Comparison of ENCODE assay signal across 9 mouse cellular contexts in genomic region chr1:39650435-39651240, GRCm38 (mm10). TPM values are rescaled to one million over a fixed set of nuclear protein-coding genes. Genes with fewer than 3 reads are reported as not detected.
DNase-seq lines count a peak whose midpoint lies in the region; ATAC-seq and TF ChIP-seq lines count a peak whose summit lies in the region.
"Had no signal": no experiment of that assay in that cellular context is flagged by ENCODE, and none has a peak within 500 bp of the region (broad histone marks: within the 10 kb centered on the region; RNA-seq: fewer than 3 reads in every experiment).

No protein-coding gene starts in this region.

- intact Hi-C loops in heart, postnatal 14 days (cut with DNase I), result loop anchor here (2.0 kb wide), 1 partner anchor 36 kb away; no protein-coding TSS in a partner anchor

- no peak overlapping the region for H3K27ac ChIP-seq in forebrain, embryonic 16.5 days (ENCODE audit: low read length)
- no peak overlapping the region for H3K27ac ChIP-seq in liver, embryonic 12.5 days

- peak; percentile 85 for TF ChIP-seq CTCF in C2C12 (IDR thresholded peaks at IDR 0.05; ENCODE audit: control insufficient read depth, insufficient read depth, insufficient read length)

- WGBS in forebrain, embryonic 16.5 days, result under 1% methylated on average over 73 of the region's 73 CpGs
- WGBS in liver, embryonic 12.5 days (ENCODE audit: insufficient replicate concordance), result 2% methylated on average over 71 of the region's 73 CpGs

- no peaks in the 10 kb centered on the region for H3K9me3 ChIP-seq in forebrain, embryonic 16.5 days (ENCODE audit: control insufficient read depth, low read length)
- H3K9me3 ChIP-seq in liver, embryonic 12.5 days (replicated peaks), result no peaks in the 10 kb centered on the region
- H3K9me3 ChIP-seq: G1E had no signal

- ATAC-seq in forebrain, embryonic 16.5 days, result peak; percentile 71
- 0 out of 2 replicates have a peak, but pooled peaks have one; percentile 32 for ATAC-seq in liver, embryonic 12.5 days
- peak; percentile 74 for ATAC-seq in monocyte, adult 5-6 weeks (replicated peaks; ENCODE audit: insufficient number of reproducible peaks, low FRiP score, low TSS enrichment, poor library complexity, severe bottlenecking)

- no peaks in the 10 kb centered on the region for H3K36me3 ChIP-seq in C2C12 (ENCODE audit: control insufficient read depth, insufficient read depth)
- no peaks in the 10 kb centered on the region for H3K36me3 ChIP-seq in forebrain, embryonic 16.5 days (ENCODE audit: control insufficient read depth, insufficient read depth)
- no peaks in the 10 kb centered on the region for H3K36me3 ChIP-seq in liver, embryonic 12.5 days
- H3K36me3 ChIP-seq: G1E had no signal

- peak overlapping the region; percentile 71 for H3K9ac ChIP-seq in forebrain, embryonic 16.5 days (replicated peaks; ENCODE audit: low read depth, low read length)
- H3K9ac ChIP-seq in liver, embryonic 12.5 days, result no peak overlapping the region

- H3K79me3 ChIP-seq in C2C12 (ENCODE audit: low read depth), result no peaks in the 10 kb centered on the region

- DNase-seq in cerebellum, adult 11-12 months, result peak; percentile 44
- peak; percentile 64 to 74 for DNase-seq in heart, postnatal 14 days
- DNase-seq in kidney, postnatal 36 days, result peak; percentile 38 to 80
- peak; percentile 44 to 73 for DNase-seq in spleen, postnatal 4 days (ENCODE audit: low spot score in 2 of 2)

- peak overlapping the region; percentile 46 for H3ac ChIP-seq in C2C12 (ENCODE audit: control insufficient read depth, insufficient read length, low read depth)

- H3K27me3 ChIP-seq in C2C12 (ENCODE audit: control insufficient read depth, insufficient read depth, insufficient read length), result peaks cover 30% of the 10 kb centered on the region
- H3K27me3 ChIP-seq in forebrain, embryonic 16.5 days (replicated peaks; ENCODE audit: control insufficient read depth, insufficient read depth, low read length), result peaks cover 17% of the 10 kb centered on the region
- H3K27me3 ChIP-seq in liver, embryonic 12.5 days (replicated peaks), result peaks cover 71% of the 10 kb centered on the region

- H3K4me3 ChIP-seq in C2C12 (ENCODE audit: insufficient read depth, poor library complexity, severe bottlenecking), result no peak overlapping the region
- peak overlapping the region; percentile 66 for H3K4me3 ChIP-seq in forebrain, embryonic 16.5 days (replicated peaks; ENCODE audit: low read length)
- H3K4me3 ChIP-seq in liver, embryonic 12.5 days, result peak overlapping the region; percentile 47

- H3K79me2 ChIP-seq in C2C12 (ENCODE audit: control insufficient read depth, insufficient read depth), result no peaks in the 10 kb centered on the region

- H3K4me1 ChIP-seq in forebrain, embryonic 16.5 days (replicated peaks; ENCODE audit: control insufficient read depth, insufficient read depth, low read length), result peaks cover 21% of the 10 kb centered on the region
- H3K4me1 ChIP-seq in liver, embryonic 12.5 days, result peaks cover 13% of the 10 kb centered on the region; the same call in 1 of the 2 replicates

- H3K4me2 ChIP-seq in forebrain, embryonic 16.5 days (ENCODE audit: low read length), result peak overlapping the region; percentile 100
- H3K4me2 ChIP-seq in liver, embryonic 12.5 days, result peak overlapping the region; percentile 74

TF ChIP-seq in C2C12, 6 proteins besides CTCF, POLR2A, EP300 and RAD21:
- no peak for TF ChIP-seq USF1 (IDR thresholded peaks at IDR 0.05; ENCODE audit: low read depth)
- no peak for TF ChIP-seq CEBPB (IDR thresholded peaks at IDR 0.05; ENCODE audit: low read depth)
- no peak for TF ChIP-seq MAX (IDR thresholded peaks at IDR 0.05)
- TF ChIP-seq MYOG (IDR thresholded peaks at IDR 0.05; ENCODE audit: control insufficient read depth, extremely low read depth, insufficient read length), result no peak
- TF ChIP-seq FOSL1 (IDR thresholded peaks at IDR 0.05; ENCODE audit: insufficient read depth, low read length, poor library complexity, severe bottlenecking), result no peak
- no peak for TF ChIP-seq MYOD1 (IDR thresholded peaks at IDR 0.05; ENCODE audit: control insufficient read depth, insufficient read length, low read depth)
TF ChIP-seq in C2C12: peak in this region for 0.

RNA-seq across cellular contexts. Expression of gene Creg2, which starts 0.6 kb away (rescaled TPM):
- polyA plus RNA-seq in C2C12 (2012; fragmentation: generic; extraction: Trizol), result not detected
- polyA plus RNA-seq in forebrain, embryonic 16.5 days (2015; fragmentation: Nextera tagmentation; extraction: Ambion mirVana), result 1.1 and 2.3 TPM in 2 replicates
- not detected for total RNA-seq in heart, postnatal 14 days (2021)
- polyA plus RNA-seq in liver, embryonic 12.5 days (2016; fragmentation: Nextera tagmentation; extraction: Ambion mirVana), result not detected in 2 replicates
- total RNA-seq in monocyte, adult 5-6 weeks (2017), result 0.19 to 0.38 TPM in 2 of 3 replicates, not detected in the other
- polyA plus RNA-seq: G1E had no signal
